Mouse (Mus musculus): Measurements from ENCODE around the gene Pkp1. TPM values are rescaled to one million over a fixed set of nuclear protein-coding genes. Genes with fewer than 3 reads are reported as not detected.

Gene Pkp1
- total and polyA plus RNA-seq, 2 experiments from 2014 or later: 0.09 to 0.58 TPM

- Histone ChIP-seq H3K4me3 (ENCODE audit: low read length) (no peak overlapping the region), H3K9me3 (ENCODE audit: low read length) (no peaks in the 10 kb centered on the region), H3K9ac (replicated peaks; ENCODE audit: low read length) (no peak overlapping the region), H3K27me3 (ENCODE audit: insufficient read depth, low read length) (no peaks in the 10 kb centered on the region), H3K27ac (no peak overlapping the region), H3K4me1 (ENCODE audit: insufficient read depth, low read length) (no peaks in the 10 kb centered on the region), H3K36me3 (ENCODE audit: insufficient read depth, low read length) (no peaks in the 10 kb centered on the region), H3K4me2 (ENCODE audit: low read depth, low read length) (no peak overlapping the region)
- WGBS: 84% methylated on average over 6 of the region's 6 CpGs
- no peak for DNase-seq (ENCODE audit: low spot score)
- no peak for ATAC-seq
- no peak for TF ChIP-seq CTCF (IDR thresholded peaks at IDR 0.05; ENCODE audit: low read depth)
Observed at GRCm38 (mm10) chr1:135892764-135893163, 26.2 kb downstream of the Pkp1 start.

- no peaks in the 10 kb centered on the region for H3K27me3 ChIP-seq (ENCODE audit: insufficient read depth, low read length)
- no peak overlapping the region for H3K27ac ChIP-seq
- no peak overlapping the region for H3K4me3 ChIP-seq (ENCODE audit: low read length)
- ATAC-seq (no peak), DNase-seq (ENCODE audit: low spot score) (no peak)
- no peak for TF ChIP-seq CTCF (IDR thresholded peaks at IDR 0.05; ENCODE audit: low read depth)
- H3K9me3 ChIP-seq (ENCODE audit: low read length): no peaks in the 10 kb centered on the region
- 61% methylated on average over 6 of the region's 6 CpGs for WGBS
- H3K4me1 ChIP-seq (ENCODE audit: insufficient read depth, low read length): no peaks in the 10 kb centered on the region
- H3K36me3 ChIP-seq (ENCODE audit: insufficient read depth, low read length): no peaks in the 10 kb centered on the region
- no peak overlapping the region for H3K4me2 ChIP-seq (ENCODE audit: low read depth, low read length)
- H3K9ac ChIP-seq (replicated peaks; ENCODE audit: low read length): no peak overlapping the region
Observed at GRCm38 (mm10) chr1:135892233-135892632, 26.8 kb downstream of the Pkp1 start.

GRCm38 (mm10) chr1:135891424-135892216 lies 27.4 kb downstream of the Pkp1 start:
- H3K27me3 ChIP-seq (ENCODE audit: insufficient read depth, low read length): no peaks in the 10 kb centered on the region
- H3K9me3 ChIP-seq (ENCODE audit: low read length): no peaks in the 10 kb centered on the region
- no peak for TF ChIP-seq CTCF (IDR thresholded peaks at IDR 0.05; ENCODE audit: low read depth)
- H3K4me1 ChIP-seq (ENCODE audit: insufficient read depth, low read length): no peaks in the 10 kb centered on the region
- H3K4me2 ChIP-seq (ENCODE audit: low read depth, low read length): no peak overlapping the region
- H3K36me3 ChIP-seq (ENCODE audit: insufficient read depth, low read length): no peaks in the 10 kb centered on the region
- H3K9ac ChIP-seq (replicated peaks; ENCODE audit: low read length): no peak overlapping the region
- H3K27ac ChIP-seq: no peak overlapping the region
- no peak overlapping the region for H3K4me3 ChIP-seq (ENCODE audit: low read length)
- no peak for ATAC-seq
- no peak for DNase-seq (ENCODE audit: low spot score)
- 75% methylated on average over 11 of the region's 11 CpGs for WGBS

GRCm38 (mm10) chr1:135889461-135890185 lies 29.4 kb downstream of the Pkp1 start:
- ATAC-seq: no peak
- Histone ChIP-seq H3K9ac (replicated peaks; ENCODE audit: low read length) (no peak overlapping the region), H3K27ac (no peak overlapping the region), H3K4me1 (ENCODE audit: insufficient read depth, low read length) (no peaks in the 10 kb centered on the region), H3K27me3 (ENCODE audit: insufficient read depth, low read length) (no peaks in the 10 kb centered on the region), H3K36me3 (ENCODE audit: insufficient read depth, low read length) (no peaks in the 10 kb centered on the region), H3K4me2 (ENCODE audit: low read depth, low read length) (no peak overlapping the region), H3K9me3 (ENCODE audit: low read length) (no peaks in the 10 kb centered on the region), H3K4me3 (ENCODE audit: low read length) (no peak overlapping the region)
- 66% methylated on average over 20 of the region's 20 CpGs for WGBS
- no peak for TF ChIP-seq CTCF (IDR thresholded peaks at IDR 0.05; ENCODE audit: low read depth)
- peak; percentile 33 for DNase-seq (ENCODE audit: low spot score)

- Histone ChIP-seq H3K27ac (no peak overlapping the region), H3K9ac (replicated peaks; ENCODE audit: low read length) (no peak overlapping the region), H3K27me3 (ENCODE audit: insufficient read depth, low read length) (no peaks in the 10 kb centered on the region), H3K4me1 (ENCODE audit: insufficient read depth, low read length) (no peaks in the 10 kb centered on the region), H3K4me3 (ENCODE audit: low read length) (no peak overlapping the region), H3K36me3 (ENCODE audit: insufficient read depth, low read length) (no peaks in the 10 kb centered on the region), H3K4me2 (ENCODE audit: low read depth, low read length) (no peak overlapping the region), H3K9me3 (ENCODE audit: low read length) (no peaks in the 10 kb centered on the region)
- DNase-seq (ENCODE audit: low spot score) (peak; percentile 77), ATAC-seq (peak; percentile 27; the same call in 1 of the 2 replicates)
- 73% methylated on average over 10 of the region's 10 CpGs for WGBS
- TF ChIP-seq CTCF (IDR thresholded peaks at IDR 0.05; ENCODE audit: low read depth): peak; percentile 91
Observed at GRCm38 (mm10) chr1:135882385-135883109, 36.5 kb downstream of the Pkp1 start.

GRCm38 (mm10) chr1:135877248-135877647 lies 41.8 kb downstream of the Pkp1 start:
- DNase-seq (ENCODE audit: low spot score): no peak
- TF ChIP-seq CTCF (IDR thresholded peaks at IDR 0.05; ENCODE audit: low read depth): no peak
- Histone ChIP-seq H3K27ac (no peak overlapping the region), H3K4me1 (ENCODE audit: insufficient read depth, low read length) (no peaks in the 10 kb centered on the region), H3K9ac (replicated peaks; ENCODE audit: low read length) (no peak overlapping the region), H3K27me3 (ENCODE audit: insufficient read depth, low read length) (no peaks in the 10 kb centered on the region), H3K9me3 (ENCODE audit: low read length) (no peaks in the 10 kb centered on the region), H3K4me2 (ENCODE audit: low read depth, low read length) (no peak overlapping the region), H3K4me3 (ENCODE audit: low read length) (no peak overlapping the region), H3K36me3 (ENCODE audit: insufficient read depth, low read length) (no peaks in the 10 kb centered on the region)
- WGBS: 91% methylated on average over 2 of the region's 2 CpGs
- ATAC-seq: no peak

Measured in hindbrain, postnatal 0 days (tissue).